Comparison of ENCODE assay signal across 8 mouse cellular contexts in the genomic region with DNA sequence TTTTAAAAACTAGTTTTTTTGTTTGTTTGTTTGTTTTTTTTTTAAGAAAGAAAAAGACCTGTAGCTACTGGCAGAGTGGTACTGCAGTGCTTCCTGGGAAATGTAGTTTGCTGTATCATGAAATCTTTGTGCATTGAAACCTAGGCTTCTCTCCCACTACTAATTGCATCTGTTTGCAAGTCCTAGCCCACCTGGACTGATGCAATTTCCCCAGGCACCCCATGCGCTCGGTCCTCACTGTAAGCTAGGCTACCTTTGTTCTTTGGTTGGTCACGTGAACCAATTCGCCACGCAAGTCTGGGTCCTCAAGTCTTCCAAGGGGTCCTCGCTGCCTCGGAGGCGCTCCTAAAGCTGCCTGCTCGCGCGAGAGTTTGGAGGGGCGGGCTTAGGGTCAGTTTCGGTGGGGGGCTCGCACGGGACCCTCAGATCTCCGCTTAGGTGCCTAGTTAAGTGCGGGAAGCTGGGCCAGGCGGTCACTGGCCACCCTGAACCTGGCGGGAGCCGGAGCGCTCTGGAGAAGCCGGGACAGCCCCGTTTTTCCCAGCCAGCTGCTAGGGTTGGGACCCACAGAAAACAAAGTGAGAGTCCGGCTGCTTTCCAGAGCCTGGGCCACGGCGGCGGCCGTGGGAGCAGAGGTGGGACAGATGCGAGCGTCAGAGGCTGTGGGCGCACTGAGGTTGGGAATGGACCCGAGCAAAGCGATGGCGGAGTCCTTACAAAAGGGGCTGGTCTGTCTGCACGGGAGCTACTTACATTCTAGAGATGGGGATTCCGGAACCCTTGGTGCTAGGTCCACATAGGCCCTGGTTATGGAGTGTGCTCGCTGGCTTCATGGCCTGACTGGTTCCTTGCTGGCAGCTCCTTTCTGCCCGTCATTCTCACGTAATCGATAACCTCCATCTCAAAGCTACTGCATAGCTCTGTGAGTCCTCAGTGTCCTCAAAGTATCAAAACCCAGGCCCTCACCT. TPM values are rescaled to one million over a fixed set of nuclear protein-coding genes. Genes with fewer than 3 reads are reported as not detected.
DNase-seq lines count a peak whose midpoint lies in the region; ATAC-seq and TF ChIP-seq lines count a peak whose summit lies in the region.

A gene (plus strand): TSS at position 319 of the 968 bp plus-strand sequence.

- H3K4me3 ChIP-seq in forebrain, embryonic 15.5 days = peak within 1 kb of the TSS; percentile 87
- H3K4me3 ChIP-seq in liver, embryonic 16.5 days (ENCODE audit: low read depth, low read length) = peak within 1 kb of the TSS; percentile 90
- peak within 1 kb of the TSS; percentile 91 for H3K4me3 ChIP-seq in neural tube, embryonic 12.5 days
- H3K4me3 ChIP-seq in stomach, postnatal 0 days (ENCODE audit: low read depth, low read length) = peak within 1 kb of the TSS; percentile 76

- under 1% methylated on average over 40 of the region's 40 CpGs for WGBS in forebrain, embryonic 15.5 days
- WGBS in large intestine, adult 2 months = under 1% methylated on average over 40 of the region's 40 CpGs
- WGBS in liver, embryonic 16.5 days (ENCODE audit: insufficient replicate concordance) = under 1% methylated on average over 40 of the region's 40 CpGs
- WGBS in neural tube, embryonic 12.5 days = under 1% methylated on average over 40 of the region's 40 CpGs
- WGBS in stomach, postnatal 0 days = under 1% methylated on average over 40 of the region's 40 CpGs

- no peaks in the 10 kb centered on the region for H3K9me3 ChIP-seq in forebrain, embryonic 15.5 days
- H3K9me3 ChIP-seq in liver, embryonic 16.5 days (replicated peaks; ENCODE audit: control insufficient read depth, low read length) = no peaks in the 10 kb centered on the region
- H3K9me3 ChIP-seq in neural tube, embryonic 12.5 days = no peaks in the 10 kb centered on the region
- H3K9me3 ChIP-seq in stomach, postnatal 0 days (ENCODE audit: control insufficient read depth, low read length) = no peaks in the 10 kb centered on the region

- DNase-seq in ES-CJ7 (ENCODE audit: low read depth, low spot score) = peak; percentile 98
- DNase-seq in cerebellum, adult 11-12 months = peak; percentile 70
- DNase-seq in heart, postnatal 14 days = peak; percentile 80 to 89
- DNase-seq in large intestine, adult 2 months (ENCODE audit: low read depth, low spot score) = no peak
- DNase-seq in stomach, postnatal 0 days (ENCODE audit: low spot score) = peak; percentile 89

- peaks cover 51% of the 10 kb centered on the region for H3K36me3 ChIP-seq in forebrain, embryonic 15.5 days
- peaks cover 43% of the 10 kb centered on the region for H3K36me3 ChIP-seq in liver, embryonic 16.5 days (ENCODE audit: control insufficient read depth, insufficient read depth)
- H3K36me3 ChIP-seq in neural tube, embryonic 12.5 days = peaks cover 59% of the 10 kb centered on the region
- H3K36me3 ChIP-seq in stomach, postnatal 0 days (ENCODE audit: control insufficient read depth, insufficient read depth, low read length) = peaks cover 32% of the 10 kb centered on the region

- peak; percentile 91 for TF ChIP-seq EP300 in stomach, postnatal 0 days (optimal IDR thresholded peaks at IDR 0.05)

- TF ChIP-seq CTCF in stomach, postnatal 0 days (IDR thresholded peaks at IDR 0.05; ENCODE audit: low read depth) = no peak

- no peaks in the 10 kb centered on the region for H3K27me3 ChIP-seq in forebrain, embryonic 15.5 days
- no peaks in the 10 kb centered on the region for H3K27me3 ChIP-seq in liver, embryonic 16.5 days (ENCODE audit: control insufficient read depth, insufficient read depth, low read depth, low read length)
- no peaks in the 10 kb centered on the region for H3K27me3 ChIP-seq in neural tube, embryonic 12.5 days (replicated peaks)
- H3K27me3 ChIP-seq in stomach, postnatal 0 days (ENCODE audit: control insufficient read depth, insufficient read depth, low read length) = no peaks in the 10 kb centered on the region

- intact Hi-C loops in heart, postnatal 14 days (cut with DNase I) = no loop called here

- peaks cover 21% of the 10 kb centered on the region for H3K4me1 ChIP-seq in forebrain, embryonic 15.5 days
- peaks cover 15% of the 10 kb centered on the region for H3K4me1 ChIP-seq in liver, embryonic 16.5 days (ENCODE audit: control insufficient read depth, low read depth, low read length)
- H3K4me1 ChIP-seq in neural tube, embryonic 12.5 days = peaks cover 17% of the 10 kb centered on the region
- H3K4me1 ChIP-seq in stomach, postnatal 0 days (replicated peaks; ENCODE audit: control insufficient read depth, insufficient read depth) = peaks cover 4% of the 10 kb centered on the region; the same call in 1 of the 2 replicates

- ATAC-seq in forebrain, embryonic 15.5 days (replicated peaks) = peak; percentile 96
- peak; percentile 77 for ATAC-seq in liver, embryonic 16.5 days (ENCODE audit: low read depth)
- ATAC-seq in neural tube, embryonic 12.5 days (ENCODE audit: low FRiP score, low read depth) = peak; percentile 96
- peak; percentile 88 for ATAC-seq in stomach, postnatal 0 days (ENCODE audit: low FRiP score, low TSS enrichment)

- H3K9ac ChIP-seq in forebrain, embryonic 15.5 days (replicated peaks) = peak within 1 kb of the TSS; percentile 97
- H3K9ac ChIP-seq in liver, embryonic 16.5 days (ENCODE audit: low read depth, low read length) = peak within 1 kb of the TSS; percentile 93
- peak within 1 kb of the TSS; percentile 93 for H3K9ac ChIP-seq in neural tube, embryonic 12.5 days
- H3K9ac ChIP-seq in stomach, postnatal 0 days (ENCODE audit: low read length) = peak within 1 kb of the TSS; percentile 98

- peak within 1 kb of the TSS; percentile 97 for H3K27ac ChIP-seq in forebrain, embryonic 15.5 days (replicated peaks)
- peak within 1 kb of the TSS; percentile 90 for H3K27ac ChIP-seq in liver, embryonic 16.5 days (ENCODE audit: low read length)
- peak within 1 kb of the TSS; percentile 88 for H3K27ac ChIP-seq in neural tube, embryonic 12.5 days
- peak within 1 kb of the TSS; percentile 97 for H3K27ac ChIP-seq in stomach, postnatal 0 days (replicated peaks)

- peak within 1 kb of the TSS; percentile 75 for H3K4me2 ChIP-seq in forebrain, embryonic 15.5 days (replicated peaks)
- H3K4me2 ChIP-seq in liver, embryonic 16.5 days (ENCODE audit: low read depth, low read length) = peak within 1 kb of the TSS; percentile 83
- peak within 1 kb of the TSS; percentile 85 for H3K4me2 ChIP-seq in neural tube, embryonic 12.5 days (replicated peaks)
- peak within 1 kb of the TSS; percentile 82 for H3K4me2 ChIP-seq in stomach, postnatal 0 days (replicated peaks; ENCODE audit: low read depth)

RNA-seq across cellular contexts. Expression of the gene that starts here (rescaled TPM):
- 208 and 216 TPM in 2 replicates for polyA plus RNA-seq in forebrain, embryonic 15.5 days (2015; fragmentation: Nextera tagmentation; extraction: Ambion mirVana)
- 10 to 100 TPM; 58.1 to 66.7 TPM for total RNA-seq in heart, postnatal 14 days (2021)
- 77.0 and 89.7 TPM in 2 replicates for polyA plus RNA-seq in large intestine, adult 2 months (2012; rRNA removed)
- 86.6 and 92.8 TPM in 2 replicates for polyA plus RNA-seq in liver, embryonic 16.5 days (2015; fragmentation: Nextera tagmentation; extraction: Ambion mirVana)
- polyA plus RNA-seq in neural tube, embryonic 12.5 days (2016; fragmentation: Nextera tagmentation; extraction: Ambion mirVana) = 212 and 230 TPM in 2 replicates
- polyA plus RNA-seq in stomach, postnatal 0 days (2015; fragmentation: Nextera tagmentation; extraction: Ambion mirVana) = 214 and 218 TPM in 2 replicates
